Mouse (Mus musculus) lung, adult 10 weeks (tissue): Measurements from ENCODE around the gene Olfr110. TPM values are rescaled to one million over a fixed set of nuclear protein-coding genes. Genes with fewer than 3 reads are reported as not detected.

Experiments used
- polyA plus RNA-seq: library from polyadenylated mRNA; stranded (reverse); fragments of 350-450 nt; fragmentation: Illumina TruSeq; extraction: RNeasy Lipid Tissue Mini Kit (QIAGEN cat#74804); gene quantifications from one replicate; pipeline ENCODE4 v1.2.3, GENCODE M21; 2014; ENCODE audit warnings: low read depth, low replicate concordance; ENCODE audit not compliant: insufficient read depth

The Olfr110 gene
- polyA plus RNA-seq, result not detected

GRCm38 (mm10) chr17:37491930-37492518 is at the start of gene Olfr110:
Gene Olfr110, plus strand, starts transcription at chr17:37492468.

GRCm38 (mm10) chr17:37445180-37445579 is 47.1 kb upstream of the Olfr110 start, which contains the start of gene Olfr108:
Gene Olfr108, plus strand, starts transcription at chr17:37445480.

GRCm38 (mm10) chr17:37458616-37459015 is 33.7 kb upstream of the Olfr110 start, which contains the start of gene Olfr109:
Gene Olfr109, plus strand, starts transcription at chr17:37458916.

GRCm38 (mm10) chr17:37483452-37483851 is 8.8 kb upstream of the Olfr110 start, which contains the start of gene H2-M2:
Gene H2-M2, minus strand, starts transcription at chr17:37483552.

GRCm38 (mm10) chr17:37507730-37508129 is 15.5 kb downstream of the Olfr110 start, which contains the start of gene Olfr111:
Gene Olfr111, plus strand, starts transcription at chr17:37508030.

Other genes starting within 250 kb of the Olfr110 start
- gene Olfr98, start 228.7 kb upstream of the Olfr110 start, polyA plus RNA-seq, result not detected
- 21.8 TPM for gene H2-M3, start 222.2 kb upstream of the Olfr110 start, polyA plus RNA-seq
- not detected for gene Olfr99, start 209.0 kb upstream of the Olfr110 start, polyA plus RNA-seq
- gene Olfr101, start 188.2 kb upstream of the Olfr110 start, polyA plus RNA-seq, result not detected
- not detected for gene Olfr102, start 175.4 kb upstream of the Olfr110 start, polyA plus RNA-seq
- not detected for gene Olfr103, start 152.8 kb upstream of the Olfr110 start, polyA plus RNA-seq
- not detected for gene Olfr104-ps, start 132.9 kb upstream of the Olfr110 start, polyA plus RNA-seq
- gene Olfr105-ps, start 113.4 kb upstream of the Olfr110 start, polyA plus RNA-seq, result not detected
- not detected for gene Olfr106-ps, start 102.1 kb upstream of the Olfr110 start, polyA plus RNA-seq
- gene Olfr107, start 93.2 kb upstream of the Olfr110 start, polyA plus RNA-seq, result not detected
- not detected for gene Olfr108, start 47.0 kb upstream of the Olfr110 start, polyA plus RNA-seq
- not detected for gene Olfr109, start 33.6 kb upstream of the Olfr110 start, polyA plus RNA-seq
- 0.43 TPM for gene H2-M2, start 8.9 kb upstream of the Olfr110 start, polyA plus RNA-seq
- not detected for gene Olfr111, start 15.6 kb downstream of the Olfr110 start, polyA plus RNA-seq
- not detected for gene Olfr112, start 77.0 kb downstream of the Olfr110 start, polyA plus RNA-seq
- not detected for gene Olfr113, start 85.2 kb downstream of the Olfr110 start, polyA plus RNA-seq
- gene Olfr114, start 100.3 kb downstream of the Olfr110 start, polyA plus RNA-seq, result not detected
- not detected for gene Olfr115, start 134.6 kb downstream of the Olfr110 start, polyA plus RNA-seq
- gene Olfr116, start 134.7 kb downstream of the Olfr110 start, polyA plus RNA-seq, result not detected
- gene Olfr117, start 171.3 kb downstream of the Olfr110 start, polyA plus RNA-seq, result not detected
- not detected for gene Olfr118, start 174.5 kb downstream of the Olfr110 start, polyA plus RNA-seq
- gene Olfr119, start 204.1 kb downstream of the Olfr110 start, polyA plus RNA-seq, result not detected
- gene Olfr120, start 229.3 kb downstream of the Olfr110 start, polyA plus RNA-seq, result not detected